13 mouse cellular contexts compared by ENCODE assay signal in the genomic region with DNA sequence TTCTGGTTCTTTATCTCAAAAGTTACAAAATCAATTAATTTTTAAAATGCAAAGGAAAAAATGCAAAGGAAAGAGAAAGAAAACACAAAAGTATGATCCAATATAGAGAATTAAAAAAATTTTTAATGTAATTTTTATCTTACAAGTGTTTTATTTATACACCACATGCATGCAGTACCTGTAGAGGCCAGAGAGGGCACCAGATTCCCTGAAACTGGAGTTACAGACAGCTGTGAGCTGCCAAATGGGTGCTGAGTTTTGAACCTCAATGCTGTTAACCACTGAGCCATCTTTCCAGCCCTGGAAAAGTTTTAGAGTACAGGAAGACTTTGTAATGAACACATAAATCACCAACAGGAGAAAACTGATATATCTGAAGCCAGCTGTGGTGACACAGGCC. TPM values are rescaled to one million over a fixed set of nuclear protein-coding genes. Genes with fewer than 3 reads are reported as not detected.
DNase-seq lines count a peak whose midpoint lies in the region; ATAC-seq and TF ChIP-seq lines count a peak whose summit lies in the region.
"Had no signal": no experiment of that assay in that cellular context is flagged by ENCODE, and none has a peak within 500 bp of the region (broad histone marks: within the 10 kb centered on the region; RNA-seq: fewer than 3 reads in every experiment).

No protein-coding gene starts in this region.

- no peak overlapping the region for H3K9ac ChIP-seq in heart, adult 2 months (ENCODE audit: low read depth, low read length)
- no peak overlapping the region for H3K9ac ChIP-seq in lung, embryonic 14.5 days
- no peak overlapping the region for H3K9ac ChIP-seq in ES-Bruce4 (ENCODE audit: low read depth, poor library complexity, severe bottlenecking)
- no peak overlapping the region for H3K9ac ChIP-seq in forebrain, embryonic 16.5 days (replicated peaks; ENCODE audit: low read depth, low read length)

- H3K9me3 ChIP-seq in lung, embryonic 14.5 days (ENCODE audit: low read depth, low read length): no peaks in the 10 kb centered on the region
- H3K9me3 ChIP-seq in ES-Bruce4 (replicated peaks; ENCODE audit: control insufficient read depth, insufficient read depth, low read length, poor library complexity, severe bottlenecking): no peaks in the 10 kb centered on the region
- H3K9me3 ChIP-seq in forebrain, embryonic 16.5 days (ENCODE audit: control insufficient read depth, low read length): peaks cover 3% of the 10 kb centered on the region

- no peak for DNase-seq in heart, adult 2 months
- DNase-seq in heart, postnatal 36 days: no peak
- DNase-seq in lung, embryonic 14.5 days: peak; percentile 43
- DNase-seq in lung, postnatal 14 days: no peak
- DNase-seq in adrenal gland, postnatal 10 days: no peak
- DNase-seq: adrenal gland, adult 2 months; cerebellum, adult 9-11 months; kidney, adult 11 months; midbrain, embryonic 14.5 days; spleen, adult 18-20 months had no signal

- H3K4me3 ChIP-seq in heart, adult 2 months: no peak overlapping the region
- H3K4me3 ChIP-seq in lung, embryonic 14.5 days (ENCODE audit: low read depth, low read length): no peak overlapping the region
- H3K4me3 ChIP-seq in ES-Bruce4 (ENCODE audit: low read depth, low read length): no peak overlapping the region
- no peak overlapping the region for H3K4me3 ChIP-seq in forebrain, embryonic 16.5 days (replicated peaks; ENCODE audit: low read length)

- H3K27me3 ChIP-seq in heart, adult 2 months (ENCODE audit: control insufficient read depth, insufficient read depth, low read length): no peaks in the 10 kb centered on the region
- no peaks in the 10 kb centered on the region for H3K27me3 ChIP-seq in lung, embryonic 14.5 days (ENCODE audit: insufficient read depth, low read length)
- no peaks in the 10 kb centered on the region for H3K27me3 ChIP-seq in ES-Bruce4 (ENCODE audit: control insufficient read depth, insufficient read depth, low read length, poor library complexity, severe bottlenecking)
- no peaks in the 10 kb centered on the region for H3K27me3 ChIP-seq in forebrain, embryonic 16.5 days (replicated peaks; ENCODE audit: control insufficient read depth, insufficient read depth, low read length)

- H3K36me3 ChIP-seq in heart, adult 2 months (ENCODE audit: control insufficient read depth, insufficient read depth, low read length): no peaks in the 10 kb centered on the region
- H3K36me3 ChIP-seq in lung, embryonic 14.5 days (ENCODE audit: insufficient read depth): no peaks in the 10 kb centered on the region
- no peaks in the 10 kb centered on the region for H3K36me3 ChIP-seq in ES-Bruce4 (ENCODE audit: control insufficient read depth, insufficient read depth, low read length, poor library complexity, severe bottlenecking)
- H3K36me3 ChIP-seq in forebrain, embryonic 16.5 days (ENCODE audit: control insufficient read depth, insufficient read depth): no peaks in the 10 kb centered on the region; the same call in none of the 2 replicates

- no peak for TF ChIP-seq EP300 in heart, adult 2 months (IDR thresholded peaks at IDR 0.05; ENCODE audit: insufficient read depth, low read depth, low read length)
- TF ChIP-seq EP300 in ES-Bruce4 (IDR thresholded peaks at IDR 0.05; ENCODE audit: insufficient read depth, low read depth, low read length): no peak

- TF ChIP-seq POLR2A in heart, adult 2 months (IDR thresholded peaks at IDR 0.05; ENCODE audit: insufficient read depth, low read depth, low read length): no peak
- no peak for TF ChIP-seq POLR2A in ES-Bruce4 (IDR thresholded peaks at IDR 0.05; ENCODE audit: insufficient read depth, low read length)

- no peak overlapping the region for H3K4me2 ChIP-seq in lung, embryonic 14.5 days
- H3K4me2 ChIP-seq in forebrain, embryonic 16.5 days (ENCODE audit: low read length): no peak overlapping the region

- TF ChIP-seq CTCF in heart, adult 2 months (IDR thresholded peaks at IDR 0.05): peak; percentile 59
- TF ChIP-seq CTCF in lung, embryonic 14.5 days (IDR thresholded peaks at IDR 0.05; ENCODE audit: low read depth): peak; percentile 40
- peak; percentile 30 for TF ChIP-seq CTCF in ES-Bruce4 (IDR thresholded peaks at IDR 0.05; ENCODE audit: low read depth, low read length)

- H3K27ac ChIP-seq in heart, adult 2 months: no peak overlapping the region
- H3K27ac ChIP-seq in lung, embryonic 14.5 days (ENCODE audit: low read depth): no peak overlapping the region
- H3K27ac ChIP-seq in ES-Bruce4 (ENCODE audit: insufficient read depth, low read length): no peak overlapping the region
- H3K27ac ChIP-seq in forebrain, embryonic 16.5 days (ENCODE audit: low read length): no peak overlapping the region

- no peak for ATAC-seq in lung, embryonic 14.5 days (ENCODE audit: insufficient read depth)
- 0 out of 2 replicates have a peak, but pooled peaks have one; percentile 52 for ATAC-seq in megakaryocyte progenitor cell, adult 5-6 weeks (replicated peaks; ENCODE audit: poor library complexity)
- no peak for ATAC-seq in forebrain, embryonic 16.5 days

- no peaks in the 10 kb centered on the region for H3K4me1 ChIP-seq in heart, adult 2 months (ENCODE audit: control insufficient read depth, insufficient read depth, low read length)
- H3K4me1 ChIP-seq in lung, embryonic 14.5 days (ENCODE audit: insufficient read depth): no peaks in the 10 kb centered on the region
- H3K4me1 ChIP-seq in ES-Bruce4 (ENCODE audit: control insufficient read depth, insufficient read depth, low read length): no peaks in the 10 kb centered on the region
- no peaks in the 10 kb centered on the region for H3K4me1 ChIP-seq in forebrain, embryonic 16.5 days (replicated peaks; ENCODE audit: control insufficient read depth, insufficient read depth, low read length)

- intact Hi-C loops in heart, adult 2 months (cut with DNase I): no loop called here
- intact Hi-C loops in heart, postnatal 36 days (cut with DNase I): no loop called here

- peaks cover 5% of the 10 kb centered on the region for H3K79me2 ChIP-seq in heart, adult 2 months (replicated peaks; ENCODE audit: control insufficient read depth, insufficient read depth, low read length)

RNA-seq across cellular contexts. Expression of a gene that starts 22.3 kb away (rescaled TPM):
- 10 to 100 TPM; 12.5 to 16.5 TPM for total RNA-seq in heart, adult 2 months (2021)
- 13.0 and 22.2 TPM in 2 replicates for polyA plus RNA-seq in heart, adult 2 months (2012; rRNA removed)
- 10 to 100 TPM; 13.6 to 15.6 TPM for total RNA-seq in heart, postnatal 36 days (2021)
- 46.7 and 49.4 TPM in 2 replicates for polyA plus RNA-seq in lung, embryonic 14.5 days (2014; fragmentation: Nextera tagmentation; extraction: Ambion mirVana)
- 18.7 and 19.4 TPM in 2 replicates for polyA plus RNA-seq in ES-Bruce4 (2011; ENCODE audit: insufficient read depth, insufficient read length, low read depth, missing spikeins)
- total RNA-seq in megakaryocyte progenitor cell, adult 5-6 weeks (2015): 44.3 and 46.2 TPM in 2 replicates
- total RNA-seq in megakaryocyte progenitor cell, adult 5-6 weeks (2017): 73.3 and 75.1 TPM in 2 replicates
- 73.5 and 83.6 TPM in 2 replicates for polyA plus RNA-seq in forebrain, embryonic 16.5 days (2015; fragmentation: Nextera tagmentation; extraction: Ambion mirVana)
- 10 to 100 TPM; 32.1 to 32.5 TPM for total RNA-seq in adrenal gland, postnatal 10 days (2021)

RNA-seq across cellular contexts. Expression of a gene that starts 32.1 kb away (rescaled TPM):
- total RNA-seq in heart, adult 2 months (2021): 10 to 100 TPM; 36.9 to 43.3 TPM
- polyA plus RNA-seq in heart, adult 2 months (2012; rRNA removed): 25.3 and 50.3 TPM in 2 replicates
- total RNA-seq in heart, postnatal 36 days (2021): 10 to 100 TPM; 40.8 to 48.8 TPM
- polyA plus RNA-seq in lung, embryonic 14.5 days (2014; fragmentation: Nextera tagmentation; extraction: Ambion mirVana): 50.6 and 51.5 TPM in 2 replicates
- polyA plus RNA-seq in ES-Bruce4 (2011; ENCODE audit: insufficient read depth, insufficient read length, low read depth, missing spikeins): 48.4 and 56.7 TPM in 2 replicates
- total RNA-seq in megakaryocyte progenitor cell, adult 5-6 weeks (2015): 39.9 and 44.5 TPM in 2 replicates
- 48.1 and 65.4 TPM in 2 replicates for total RNA-seq in megakaryocyte progenitor cell, adult 5-6 weeks (2017)
- polyA plus RNA-seq in forebrain, embryonic 16.5 days (2015; fragmentation: Nextera tagmentation; extraction: Ambion mirVana): 47.8 and 54.6 TPM in 2 replicates
- total RNA-seq in adrenal gland, postnatal 10 days (2021): 10 to 100 TPM; 59.5 to 69.7 TPM
